Mouse (Mus musculus) liver, embryonic 14.5 days (tissue): Measurements from ENCODE around the gene Igsf21.

Experiments used
- CTCF ChIP-seq: IDR thresholded peaks from 2 replicates; pipeline ENCODE4 v1.5.1; 2016; ENCODE audit warnings: antibody characterized with exemption, low read depth, control low read depth
- EP300 ChIP-seq: IDR thresholded peaks from 2 replicates; pipeline ENCODE4 v1.6.1; 2016; ENCODE audit warnings: antibody characterized with exemption, low read depth

DNA sequence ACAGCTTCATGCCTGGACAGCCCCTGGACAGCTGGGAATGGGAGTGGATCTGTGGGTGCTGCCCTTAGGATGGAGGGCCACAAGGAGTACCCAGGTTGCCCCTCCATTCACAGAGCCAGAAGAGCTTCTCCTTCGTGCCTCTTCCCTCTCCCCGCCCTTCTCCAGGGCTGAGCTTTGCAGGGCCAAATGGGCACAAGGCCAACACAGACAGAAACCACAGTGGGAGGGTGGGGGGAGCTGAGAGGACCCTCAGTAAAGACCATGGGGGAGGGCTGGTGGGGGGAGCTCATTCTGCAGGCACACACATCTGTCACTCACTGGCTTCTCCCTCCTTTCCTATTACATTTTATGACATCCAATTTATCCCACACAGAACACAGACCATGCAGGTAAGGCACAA lies 151.7 kb downstream of the Igsf21 start:
- no peak for TF ChIP-seq EP300
- no peak for TF ChIP-seq CTCF
